Mouse (Mus musculus) lung, adult 2 months (tissue): ENCODE results near the gene Pnmt. TPM values are rescaled to one million over a fixed set of nuclear protein-coding genes. Genes with fewer than 3 reads are reported as not detected.
A peak's percentile ranks its signal among the peaks of the same experiment; 100 is the strongest.

Experiments used
- DNase-seq: peaks from one replicate; pipeline ENCODE4 v3.0.0; 2022
- H3K4me1 ChIP-seq: fragments of 200-500 bp; 2 replicates; pipeline ENCODE4 v1.6.1; 2011; ENCODE audit warnings: low read length; ENCODE audit not compliant: control insufficient read depth, insufficient read depth
- H3K4me3 ChIP-seq: fragments of 200-500 bp; replicated peaks from 2 replicates; pipeline ENCODE3; 2011; ENCODE audit warnings: low read depth, mild to moderate bottlenecking, control low read depth, low read length; ENCODE audit errors: extremely low read depth
- CTCF ChIP-seq: fragments of 200-500 bp; IDR thresholded peaks from 2 replicates; pipeline ENCODE4 v1.5.1; 2011; ENCODE audit warnings: mild to moderate bottlenecking, low read length, control low read depth; ENCODE audit not compliant: insufficient read depth
- POLR2A ChIP-seq: fragments of 200-500 bp; IDR thresholded peaks from 2 replicates; pipeline ENCODE4 v1.6.1; 2011; ENCODE audit warnings: low read depth, mild to moderate bottlenecking, control low read depth, low read length, borderline replicate concordance; ENCODE audit errors: extremely low read depth
- WGBS: fragments of 180-500 bp; shearing (Covaris S2); methylation state at CpG from one replicate; pipeline ENCODE4 v1.1.7; 2018; 5-methylcytosine and 5-hydroxymethylcytosine counted together
- polyA plus RNA-seq: library from polyadenylated mRNA; depleted of rRNA; stranded (reverse); fragments of >200 nt; gene quantifications from 2 replicates; pipeline ENCODE4 v1.2.3, GENCODE M21; 2012; rRNA removed

The Pnmt gene
- 2.0 and 3.5 TPM in 2 replicates for polyA plus RNA-seq

DNA sequence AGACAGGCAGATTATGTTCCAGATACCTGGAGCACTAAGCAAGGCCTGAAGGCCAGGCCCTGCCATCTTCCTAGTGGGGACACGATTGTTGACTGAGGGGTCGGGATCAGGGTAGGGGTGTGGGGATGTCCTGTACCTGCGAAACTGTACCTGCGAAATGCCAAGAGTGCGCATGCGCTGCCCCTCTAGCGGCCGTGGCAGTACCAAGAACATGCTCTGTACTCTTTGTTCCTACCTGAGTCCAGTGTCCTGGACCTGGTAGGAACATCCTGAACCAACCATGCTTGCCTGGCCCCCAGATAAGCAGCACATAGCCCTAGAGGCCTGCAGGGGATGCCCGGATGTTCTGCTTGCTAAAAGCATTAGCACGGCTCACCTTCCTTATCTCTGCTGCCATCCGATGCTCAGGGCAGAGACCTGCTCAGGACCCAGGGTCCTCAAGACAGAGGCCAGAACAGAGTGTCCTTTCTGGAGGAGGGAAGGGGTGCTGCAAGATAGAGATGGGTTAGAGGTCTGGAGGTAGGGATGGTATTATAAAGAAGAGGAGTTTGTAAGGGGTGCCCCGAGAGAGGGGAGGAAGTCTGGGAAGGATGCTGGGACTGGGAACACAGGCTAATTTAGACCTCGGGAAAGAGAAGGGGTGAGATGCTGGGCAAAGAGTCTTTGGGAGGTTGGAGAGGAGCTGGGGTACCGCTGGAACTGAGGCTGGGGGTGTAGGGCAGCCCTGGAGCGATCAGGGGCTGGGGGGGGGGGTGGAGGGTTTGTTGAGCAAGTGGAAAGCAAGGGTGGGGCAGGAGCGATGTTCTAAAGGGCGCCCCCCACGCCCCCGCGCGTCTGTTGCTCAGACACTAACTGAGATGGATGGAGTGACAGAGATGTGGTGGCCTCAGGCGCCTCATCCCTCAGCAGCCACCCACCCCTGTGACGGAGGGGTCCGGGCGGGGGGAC lies at the start of gene Pnmt:
Gene Pnmt (plus strand): TSS at position 813 of the 948 bp plus-strand sequence.
- DNase-seq, result no peak
- Histone ChIP-seq H3K4me1 (peaks cover 3% of the 10 kb centered on the region; the same call in 1 of the 2 replicates), H3K4me3 (no peak within 1 kb of the TSS)
- TF ChIP-seq POLR2A, result no peak
- TF ChIP-seq CTCF, result no peak
- 49% methylated on average over 25 of the region's 25 CpGs for WGBS

DNA sequence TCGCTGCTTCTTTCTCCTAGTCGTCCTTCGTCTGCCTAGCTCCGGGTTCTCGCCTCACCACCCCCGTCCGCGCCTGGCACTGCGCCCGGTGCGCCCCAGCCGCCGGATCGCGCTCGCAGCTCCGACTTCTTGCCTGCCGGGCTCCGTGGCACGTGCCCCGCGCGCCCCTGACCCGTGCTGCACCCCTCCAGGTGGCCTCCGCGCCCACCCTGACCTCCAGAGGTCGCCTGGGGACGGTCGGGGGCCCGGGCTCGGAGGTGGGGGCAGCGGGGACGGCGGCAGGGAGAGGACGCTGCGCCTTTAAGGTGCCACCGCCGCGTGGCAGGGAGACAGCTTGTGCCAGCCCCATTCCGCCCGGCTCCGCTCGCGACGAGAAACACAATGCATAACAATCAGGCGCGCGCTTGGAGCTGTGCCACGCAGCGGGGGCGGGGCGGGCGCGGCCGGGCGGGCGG lies 47.7 kb upstream of the Pnmt start:
- Histone ChIP-seq H3K4me1 (0 out of 2 replicates have a peak, but pooled peaks cover 2% of the 10 kb centered on the region), H3K4me3 (peak overlapping the region; percentile 47)
- no peak for TF ChIP-seq CTCF
- TF ChIP-seq POLR2A, result no peak
- DNase-seq, result peak; percentile 47
- WGBS, result 1% methylated on average over 56 of the region's 57 CpGs

GRCm38 (mm10) chr11:98339071-98339501 lies 47.2 kb upstream of the Pnmt start:
- no peak for DNase-seq
- Histone ChIP-seq H3K4me3 (peak overlapping the region; percentile 39), H3K4me1 (0 out of 2 replicates have a peak, but pooled peaks cover 2% of the 10 kb centered on the region)
- TF ChIP-seq CTCF (no peak), POLR2A (no peak)
- WGBS, result under 1% methylated on average over 19 of the region's 19 CpGs

GRCm38 (mm10) chr11:98339679-98340287 lies 46.5 kb upstream of the Pnmt start:
- 24% methylated on average over 11 of the region's 11 CpGs for WGBS
- no peak for TF ChIP-seq POLR2A
- TF ChIP-seq CTCF, result no peak
- Histone ChIP-seq H3K4me3 (no peak overlapping the region), H3K4me1 (no peaks in the 10 kb centered on the region)
- no peak for DNase-seq

DNA sequence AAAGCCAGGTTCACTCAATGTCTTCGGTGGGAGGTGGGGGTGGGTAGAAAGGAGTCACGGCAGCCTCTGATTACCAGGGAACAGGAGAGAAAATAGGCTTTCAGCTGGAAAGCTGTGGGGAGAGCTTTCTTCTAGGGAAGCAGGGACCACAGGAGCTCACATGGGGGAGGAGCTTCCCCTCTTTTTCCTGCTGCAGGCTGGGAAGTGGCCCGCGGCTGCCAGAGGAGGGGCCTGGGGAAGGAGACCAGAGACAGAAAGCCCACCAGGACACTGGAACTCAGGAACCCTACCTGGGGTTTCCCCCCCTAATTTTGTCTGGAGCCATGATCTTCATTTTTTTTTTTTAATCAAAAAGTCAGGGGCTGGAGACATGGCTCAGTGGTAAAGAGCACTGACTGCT lies 45.7 kb upstream of the Pnmt start:
- TF ChIP-seq POLR2A (no peak), CTCF (no peak)
- Histone ChIP-seq H3K4me1 (no peaks in the 10 kb centered on the region), H3K4me3 (no peak overlapping the region)
- WGBS, result 19% methylated on average over 4 of the region's 4 CpGs
- DNase-seq, result no peak

- TF ChIP-seq CTCF (no peak), POLR2A (no peak)
- Histone ChIP-seq H3K4me3 (no peak overlapping the region), H3K4me1 (no peaks in the 10 kb centered on the region)
- WGBS, result 71% methylated on average over 4 of the region's 4 CpGs
- no peak for DNase-seq
Observed at GRCm38 (mm10) chr11:98341174-98341573, 45.1 kb upstream of the Pnmt start.

- WGBS, result 2% methylated on average over 28 of the region's 29 CpGs
- no peak overlapping the region for H3K4me3 ChIP-seq
- no peaks in the 10 kb centered on the region for H3K4me1 ChIP-seq
- TF ChIP-seq POLR2A (no peak), CTCF (peak; percentile 99)
- DNase-seq, result peak; percentile 98
Observed at GRCm38 (mm10) chr11:98342000-98342945, 44.0 kb upstream of the Pnmt start.

DNA sequence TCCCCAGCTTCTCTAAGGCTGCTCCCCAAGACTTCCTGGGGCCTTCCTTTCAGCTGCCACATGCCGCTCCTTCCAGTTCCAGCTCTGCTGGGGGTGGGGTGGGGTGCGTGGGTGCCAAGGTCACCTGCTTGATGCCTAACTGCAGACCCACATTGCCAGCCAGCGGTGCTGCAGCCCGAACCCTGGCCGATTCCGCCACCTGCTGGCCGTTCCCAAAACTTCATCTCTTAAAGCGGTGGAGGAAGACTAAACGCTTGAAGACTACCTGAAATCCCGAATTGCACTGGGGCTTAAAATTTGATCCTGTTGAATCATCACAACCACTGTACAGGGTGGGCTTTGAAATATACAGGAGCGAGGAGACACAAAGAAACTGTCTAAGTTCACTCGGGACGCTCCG lies 41.0 kb upstream of the Pnmt start:
- DNase-seq, result peak; percentile 84
- TF ChIP-seq POLR2A (no peak), CTCF (peak; percentile 72)
- H3K4me3 ChIP-seq, result no peak overlapping the region
- 2% methylated on average over 14 of the region's 14 CpGs for WGBS
- H3K4me1 ChIP-seq, result 0 out of 2 replicates have a peak, but pooled peaks cover 4% of the 10 kb centered on the region
